Mouse (Mus musculus) right cerebral cortex, postnatal 14 days (tissue): ENCODE measurements around the gene Mrps15.

Source experiments
- DNase-seq: peaks from one replicate; pipeline ENCODE4 v3.0.0; 2022

Mrps15 gene

GRCm38 (mm10) chr4:126046851-126047585, at the start of gene Mrps15:
TSS of gene Mrps15 (plus strand) at chr4:126046925.
- peak; percentile 84 for DNase-seq

GRCm38 (mm10) chr4:125997826-125998225, 48.9 kb upstream of the Mrps15 start:
- DNase-seq, result no peak

GRCm38 (mm10) chr4:126001311-126002199, 45.2 kb upstream of the Mrps15 start:
- DNase-seq, result no peak

GRCm38 (mm10) chr4:126017676-126018332, 28.9 kb upstream of the Mrps15 start:
- no peak for DNase-seq

- no peak for DNase-seq
Measured at GRCm38 (mm10) chr4:126018966-126019538, 27.7 kb upstream of the Mrps15 start.

- no peak for DNase-seq
Measured at GRCm38 (mm10) chr4:126024303-126024900, 22.3 kb upstream of the Mrps15 start, which contains the start of gene Csf3r. TSS of gene Csf3r (plus strand) at chr4:126024550.

GRCm38 (mm10) chr4:126025801-126026200, 20.9 kb upstream of the Mrps15 start:
- DNase-seq, result no peak

GRCm38 (mm10) chr4:126027980-126028379, 18.7 kb upstream of the Mrps15 start:
- DNase-seq, result no peak

GRCm38 (mm10) chr4:126029042-126029441, 17.7 kb upstream of the Mrps15 start:
- DNase-seq, result no peak

- DNase-seq, result no peak
Measured at GRCm38 (mm10) chr4:126030705-126031104, 16.0 kb upstream of the Mrps15 start.

GRCm38 (mm10) chr4:126035413-126035812, 11.3 kb upstream of the Mrps15 start:
- no peak for DNase-seq

GRCm38 (mm10) chr4:126051617-126052016, 4.9 kb downstream of the Mrps15 start:
- DNase-seq, result peak; percentile 42

GRCm38 (mm10) chr4:126057207-126058133, 10.7 kb downstream of the Mrps15 start:
- no peak for DNase-seq

GRCm38 (mm10) chr4:126058134-126058996, 11.6 kb downstream of the Mrps15 start, which contains the start of gene Oscp1:
TSS of gene Oscp1 (plus strand) at chr4:126058565.
- peak; percentile 89 for DNase-seq

GRCm38 (mm10) chr4:126058997-126059362, 12.3 kb downstream of the Mrps15 start:
- DNase-seq, result peak; percentile 28

GRCm38 (mm10) chr4:126062856-126063255, 16.1 kb downstream of the Mrps15 start:
- peak; percentile 30 for DNase-seq

- peak; percentile 34 for DNase-seq
Measured at GRCm38 (mm10) chr4:126065241-126065640, 18.5 kb downstream of the Mrps15 start.

- DNase-seq, result no peak
Measured at GRCm38 (mm10) chr4:126067401-126068077, 20.8 kb downstream of the Mrps15 start.

GRCm38 (mm10) chr4:126068842-126069241, 22.1 kb downstream of the Mrps15 start:
- DNase-seq, result no peak

GRCm38 (mm10) chr4:126077833-126078232, 31.1 kb downstream of the Mrps15 start:
- no peak for DNase-seq
